Mouse (Mus musculus) cerebellum, postnatal 10 days (tissue): ENCODE measurements around the gene Adamtsl5.
A peak's percentile ranks its signal among the peaks of the same experiment; 100 is the strongest.

ENCODE experiments used
- DNase-seq, 2 experiments: peaks; one replicate each; pipeline ENCODE4 v3.0.0; 2021; ENCODE audit warnings: mixed read lengths in 2 of 2

The Adamtsl5 gene

GRCm38 (mm10) chr10:80315315-80315714, 32.9 kb downstream of the Adamtsl5 start:
- DNase-seq, result peak in 1 of 2 experiments; percentile 38

- DNase-seq, result peak; percentile 42 to 51
Measured at GRCm38 (mm10) chr10:80314494-80315001, 33.7 kb downstream of the Adamtsl5 start.

- DNase-seq, result peak; percentile 68 to 74
Measured at GRCm38 (mm10) chr10:80313627-80314201, 34.5 kb downstream of the Adamtsl5 start.

GRCm38 (mm10) chr10:80312586-80313504, 35.4 kb downstream of the Adamtsl5 start:
- peak; percentile 65 to 68 for DNase-seq

GRCm38 (mm10) chr10:80311560-80311959, 36.7 kb downstream of the Adamtsl5 start:
- DNase-seq, result peak; percentile 75

- DNase-seq, result peak in 1 of 2 experiments; percentile 48
Measured at GRCm38 (mm10) chr10:80304862-80305261, 43.4 kb downstream of the Adamtsl5 start.

- DNase-seq, result no peak
Measured at GRCm38 (mm10) chr10:80304458-80304857, 43.8 kb downstream of the Adamtsl5 start.

- peak; percentile 79 to 87 for DNase-seq
Measured at GRCm38 (mm10) chr10:80302471-80302881, 45.7 kb downstream of the Adamtsl5 start.

- peak; percentile 59 to 65 for DNase-seq
Measured at GRCm38 (mm10) chr10:80302082-80302355, 46.2 kb downstream of the Adamtsl5 start.

GRCm38 (mm10) chr10:80301256-80302081, 46.7 kb downstream of the Adamtsl5 start:
- peak; percentile 54 to 65 for DNase-seq

- DNase-seq, result peak; percentile 90 to 94
Measured at GRCm38 (mm10) chr10:80300672-80301181, 47.5 kb downstream of the Adamtsl5 start.

GRCm38 (mm10) chr10:80299824-80300223, 48.4 kb downstream of the Adamtsl5 start:
- DNase-seq, result peak; percentile 49 to 60

GRCm38 (mm10) chr10:80299301-80299700, 48.9 kb downstream of the Adamtsl5 start:
- peak; percentile 68 to 75 for DNase-seq

GRCm38 (mm10) chr10:80298571-80299281, 49.5 kb downstream of the Adamtsl5 start:
- peak; percentile 97 to 98 for DNase-seq

GRCm38 (mm10) chr10:80297526-80298133, 50.6 kb downstream of the Adamtsl5 start:
- peak in 1 of 2 experiments; percentile 55 for DNase-seq

GRCm38 (mm10) chr10:80296824-80297223, 51.4 kb downstream of the Adamtsl5 start:
- peak; percentile 27 to 54 for DNase-seq

GRCm38 (mm10) chr10:80295618-80296425, 52.4 kb downstream of the Adamtsl5 start, which contains the start of gene Apc2:
Gene Apc2, plus strand, starts transcription at chr10:80295977.
- peak; percentile 85 to 87 for DNase-seq

GRCm38 (mm10) chr10:80294788-80295303, 53.4 kb downstream of the Adamtsl5 start:
- DNase-seq, result peak; percentile 38 to 57

GRCm38 (mm10) chr10:80294311-80294710, 53.9 kb downstream of the Adamtsl5 start:
- no peak for DNase-seq

- no peak for DNase-seq
Measured at GRCm38 (mm10) chr10:80293325-80293724, 54.9 kb downstream of the Adamtsl5 start.
